Mouse (Mus musculus) erythroid progenitor cell, adult 5-6 weeks (primary cell): ENCODE data around the gene Cldn12. TPM values are rescaled to one million over a fixed set of nuclear protein-coding genes. Genes with fewer than 3 reads are reported as not detected.

ENCODE experiments used
- ATAC-seq: replicated peaks from 2 replicates; pipeline ENCODE4 v1.8.0; 2016; ENCODE audit warnings: moderate number of reproducible peaks, mild to moderate bottlenecking, moderate TSS enrichment, inconsistent platforms; ENCODE audit not compliant: poor library complexity, low FRiP score, severe bottlenecking
- total RNA-seq, 2 experiments: library from RNA; stranded (forward) in 1 of 2; stranded (reverse) in 1 of 2; fragments of 150-400 nt in 1 of 2; fragments of 186-747, 209-891 nt in 1 of 2; gene quantifications; 2 replicates each; pipeline versions ENCODE4 v1.2.3 to v1.2.4; 2015 to 2017; ENCODE audit warnings: low replicate concordance in 2 of 2

The Cldn12 gene
- total RNA-seq (2015; ENCODE audit: low replicate concordance) (not detected in 2 replicates), total RNA-seq (2017; ENCODE audit: low replicate concordance) (0.77 and 0.83 TPM in 2 replicates)

DNA sequence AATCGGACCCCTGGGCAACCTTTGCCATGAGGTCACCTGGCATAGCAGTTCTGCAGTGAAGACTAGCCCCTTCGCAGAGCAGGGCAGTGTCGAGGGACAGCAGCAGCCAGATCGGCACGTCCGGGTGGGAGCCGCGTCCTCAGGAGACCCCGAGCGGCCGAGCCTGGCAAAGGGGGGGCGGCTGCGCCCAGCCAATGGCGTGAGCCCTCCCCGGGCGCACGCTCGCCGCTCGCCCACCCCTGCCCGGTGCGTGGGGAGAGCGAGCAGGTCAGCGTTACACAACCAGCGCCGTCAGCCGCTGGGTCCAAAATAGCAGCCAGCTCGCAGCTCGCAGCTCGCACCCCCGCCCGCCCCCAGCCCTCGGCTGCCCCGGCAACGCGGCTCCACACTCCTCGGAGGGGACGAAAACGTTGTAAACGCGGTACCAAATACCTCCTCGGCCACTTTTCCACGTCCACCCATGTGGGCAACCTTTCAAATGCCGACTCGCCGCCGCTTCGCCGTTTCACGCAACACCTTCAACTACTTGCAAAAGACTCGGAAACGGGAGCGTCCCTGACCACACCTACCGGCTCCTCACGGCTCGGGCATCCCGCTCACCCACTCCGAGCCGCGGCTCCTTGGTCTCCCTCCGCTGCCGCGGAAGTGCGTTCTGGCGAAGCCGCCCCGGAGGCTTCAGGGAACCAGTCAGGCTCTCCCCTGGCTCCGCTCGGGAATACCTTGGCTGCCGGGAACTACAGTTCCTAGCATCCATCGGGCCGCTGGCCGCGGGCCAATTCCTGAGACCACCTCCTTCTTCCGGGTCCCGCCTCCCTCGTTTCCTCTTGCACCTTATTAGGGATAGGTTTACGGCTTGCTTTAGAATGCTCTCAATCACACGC lies at the start of gene Cldn12:
Gene Cldn12, minus strand, starts transcription at position 763 of the 881 bp plus-strand sequence.
- ATAC-seq, result no peak

DNA sequence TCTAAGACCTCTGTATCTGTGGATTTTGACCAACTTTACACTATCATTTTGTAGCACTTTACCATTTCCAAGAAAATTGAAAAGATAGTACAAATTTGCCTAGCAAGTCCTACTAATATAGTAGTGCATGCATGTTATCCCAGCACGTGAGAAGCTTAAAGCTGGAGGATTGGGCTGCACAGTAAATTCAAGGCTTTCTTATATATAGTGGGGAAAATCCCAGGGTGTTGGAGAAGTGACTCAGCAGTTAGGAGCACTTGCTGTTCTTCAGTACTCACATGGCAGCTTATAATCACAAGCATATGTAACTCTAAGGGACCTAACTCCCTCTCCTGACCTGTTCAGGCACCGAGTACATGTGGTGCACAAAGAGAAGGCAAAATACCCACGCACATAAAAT lies 47.7 kb upstream of the Cldn12 start:
- ATAC-seq, result no peak

DNA sequence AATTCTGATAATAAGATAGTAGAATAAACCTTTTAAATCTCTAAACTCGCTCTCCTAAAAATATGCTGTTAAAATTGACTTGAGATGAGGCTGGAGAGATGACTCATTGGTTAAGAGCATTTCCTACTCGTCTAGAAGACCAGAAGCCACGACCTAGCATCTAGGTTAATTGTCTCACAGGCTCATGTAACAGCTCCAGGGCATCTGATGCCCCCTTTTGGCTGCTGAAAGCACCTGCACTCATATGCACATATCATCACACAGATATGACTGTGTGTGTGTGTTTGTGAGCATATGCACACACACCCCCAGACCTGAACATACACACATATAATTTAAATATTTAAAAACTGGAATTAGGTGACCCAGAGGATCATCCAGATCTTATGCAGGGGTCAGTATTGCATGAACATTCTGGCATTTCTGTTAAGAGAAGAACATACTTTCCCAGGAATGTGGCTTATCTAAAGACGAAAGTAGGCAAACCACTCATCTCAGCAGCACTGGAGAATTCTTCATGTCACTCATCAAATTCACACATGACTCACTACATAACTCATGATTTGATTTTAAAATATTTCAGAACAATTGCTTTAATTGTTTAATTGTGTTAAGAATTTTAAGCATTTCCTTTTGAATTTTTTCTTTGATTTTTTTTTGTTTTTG lies 46.4 kb upstream of the Cldn12 start:
- ATAC-seq, result no peak

DNA sequence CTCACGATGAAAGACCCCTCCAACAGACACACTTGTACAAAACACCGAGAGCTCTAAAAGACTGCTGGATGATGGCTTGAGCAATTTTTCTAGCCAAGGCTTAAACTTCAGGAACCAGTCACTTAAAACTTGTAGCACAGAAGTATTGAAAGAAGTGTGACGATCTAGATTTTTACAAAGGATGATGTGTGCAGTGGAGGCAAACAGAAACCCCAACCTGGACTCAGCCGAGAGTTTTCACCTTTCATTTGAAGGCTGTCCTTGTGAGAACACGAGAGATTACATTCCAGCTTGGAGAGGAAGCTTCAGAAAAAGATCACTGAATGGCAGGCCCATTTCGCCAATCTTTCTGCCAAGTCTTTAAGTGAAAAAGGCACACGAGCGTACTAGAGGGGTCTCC lies 45.0 kb upstream of the Cldn12 start:
- ATAC-seq, result no peak

DNA sequence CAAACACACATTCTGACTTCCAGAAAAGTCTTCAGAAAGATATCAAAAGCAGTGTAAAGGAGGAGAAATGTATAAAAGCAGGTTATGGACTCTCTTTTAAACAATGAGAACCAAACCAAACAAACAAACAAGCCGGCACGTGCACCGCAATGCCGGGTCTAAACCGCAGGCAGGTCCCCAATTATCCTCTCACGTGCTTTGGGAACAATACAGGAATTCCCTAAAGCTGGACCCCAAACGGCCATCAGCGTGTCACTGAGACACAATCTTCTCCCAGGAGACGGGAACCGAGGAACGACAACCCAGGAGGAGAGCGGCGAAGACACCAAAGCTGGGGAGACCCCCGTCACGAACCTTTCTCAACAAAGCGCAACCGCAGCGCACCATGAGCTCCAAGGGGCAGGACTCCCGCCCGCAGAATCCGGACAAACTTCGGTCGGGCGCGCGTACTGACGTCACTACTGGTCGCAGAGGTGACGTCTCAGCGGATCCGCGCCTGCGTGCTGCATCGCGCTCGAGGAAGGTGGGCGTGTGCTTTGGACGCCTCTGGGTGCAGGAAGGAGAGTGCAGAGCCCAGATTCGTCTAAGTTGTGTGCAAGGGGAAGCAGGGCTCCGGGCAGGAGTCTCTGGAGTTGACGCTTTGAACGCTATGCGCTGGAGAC lies 44.5 kb upstream of the Cldn12 start, which contains the start of gene Gtpbp10:
Gene Gtpbp10, minus strand, starts transcription at position 460 of the 662 bp plus-strand sequence.
- ATAC-seq, result peak; percentile 93

DNA sequence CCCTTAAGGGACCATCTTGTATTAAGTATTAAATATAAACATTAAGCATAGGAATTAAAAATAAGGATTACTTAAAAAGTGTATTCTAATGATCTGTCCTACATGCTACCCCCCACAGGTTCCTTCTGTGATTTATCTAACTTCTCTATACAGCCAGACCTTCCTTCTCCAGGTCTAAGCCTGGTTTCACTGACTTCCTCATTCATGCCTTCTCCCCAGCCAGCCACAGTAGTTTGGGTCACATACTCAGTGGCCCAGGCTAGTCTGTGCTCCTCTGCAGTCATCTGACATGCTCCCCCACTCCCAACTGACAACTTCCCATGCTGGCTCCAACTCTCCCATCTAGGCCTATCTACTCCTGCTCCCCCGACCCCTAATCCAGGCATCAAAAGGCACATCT lies 36.4 kb upstream of the Cldn12 start:
- ATAC-seq, result no peak

DNA sequence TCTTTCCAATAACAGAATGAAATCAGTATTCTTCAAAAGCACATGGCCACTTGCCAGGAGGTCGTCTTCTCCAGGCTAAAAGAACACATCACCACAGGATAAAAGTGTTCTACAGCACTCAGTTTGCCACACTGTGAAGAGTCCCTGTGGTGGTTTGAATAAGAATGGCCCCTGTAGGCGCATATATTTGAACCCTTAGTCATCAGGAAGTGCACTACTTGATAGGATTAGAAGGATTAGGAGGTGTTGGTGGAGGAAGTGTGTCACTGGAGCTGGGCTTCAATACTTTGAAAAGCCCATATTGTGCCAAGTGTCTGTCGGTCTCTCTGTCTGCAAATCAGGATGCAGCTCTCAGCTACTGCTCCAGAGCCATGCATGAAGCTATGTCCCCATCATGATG lies 25.6 kb upstream of the Cldn12 start:
- ATAC-seq, result no peak

DNA sequence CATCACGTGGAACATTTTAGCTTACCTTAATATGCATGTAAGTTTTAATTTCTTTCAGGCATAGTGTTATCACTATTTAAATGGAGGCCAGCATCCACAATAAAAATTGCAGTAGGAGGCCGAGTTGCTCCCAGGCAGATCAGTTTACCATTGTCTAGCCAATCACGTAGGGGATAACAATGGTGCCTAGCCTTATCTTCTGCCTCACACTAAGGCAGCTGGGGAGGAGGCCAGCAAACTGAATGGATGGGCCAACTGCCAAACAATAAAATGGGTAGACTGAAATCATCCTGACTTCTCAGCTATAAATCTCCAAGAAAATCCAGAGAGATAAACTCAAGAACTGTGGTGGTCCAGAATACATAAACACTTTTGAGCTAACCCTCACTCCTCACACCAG lies 25.0 kb upstream of the Cldn12 start:
- no peak for ATAC-seq

DNA sequence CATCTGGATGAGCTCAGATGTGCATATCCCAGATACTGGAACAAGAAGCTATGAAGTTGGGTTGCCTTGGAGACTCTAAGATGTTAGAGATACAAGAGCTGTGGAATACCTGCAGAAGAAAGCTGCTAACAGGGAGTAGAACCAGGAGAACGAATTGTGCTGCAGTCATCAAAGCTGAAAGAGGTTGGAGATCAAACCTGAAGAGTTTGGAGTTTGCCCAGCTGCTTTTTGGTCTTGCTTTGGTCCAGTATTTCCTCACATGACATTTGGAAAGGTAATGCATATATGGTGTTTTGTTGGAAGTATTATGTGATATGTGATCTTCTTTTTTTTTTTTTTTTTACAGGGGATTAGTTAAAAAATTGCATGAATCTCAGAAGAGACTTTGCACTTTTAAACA lies 21.4 kb upstream of the Cldn12 start:
- no peak for ATAC-seq

DNA sequence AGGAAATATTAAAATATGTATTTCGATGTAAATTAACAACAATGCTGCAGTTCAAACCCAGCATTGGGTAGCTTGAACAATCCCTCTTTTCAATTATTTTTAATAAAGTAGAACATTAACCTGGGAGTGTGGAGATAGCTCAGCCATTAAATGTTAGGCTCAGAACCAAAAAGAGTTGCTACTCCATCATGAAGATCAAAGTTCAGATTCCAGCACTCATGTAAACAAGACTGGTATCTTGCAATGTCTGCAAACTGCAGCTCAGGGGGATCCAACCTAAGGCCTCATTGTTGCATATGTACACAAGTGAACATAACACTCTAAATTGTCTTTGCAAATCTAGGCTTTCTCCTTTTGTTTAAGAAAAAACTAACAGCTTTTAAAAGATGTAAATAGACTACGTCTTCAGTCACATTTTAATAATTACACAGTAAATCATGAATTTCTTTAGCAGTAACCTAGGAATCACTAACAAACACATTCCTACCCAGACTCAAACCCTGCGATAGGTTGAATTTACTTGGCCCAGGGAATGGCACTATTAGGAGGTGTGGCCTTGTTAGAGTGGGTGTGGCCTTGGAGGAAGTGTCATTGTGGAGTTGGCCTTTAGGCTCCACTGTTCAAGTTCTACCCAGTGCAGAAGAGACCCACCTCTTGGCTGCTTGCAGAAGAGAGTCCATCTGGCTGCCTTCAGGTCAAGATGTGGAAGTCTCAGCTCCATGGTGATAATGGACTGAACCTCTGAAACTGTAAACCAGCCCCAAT lies 19.1 kb upstream of the Cldn12 start:
- no peak for ATAC-seq

DNA sequence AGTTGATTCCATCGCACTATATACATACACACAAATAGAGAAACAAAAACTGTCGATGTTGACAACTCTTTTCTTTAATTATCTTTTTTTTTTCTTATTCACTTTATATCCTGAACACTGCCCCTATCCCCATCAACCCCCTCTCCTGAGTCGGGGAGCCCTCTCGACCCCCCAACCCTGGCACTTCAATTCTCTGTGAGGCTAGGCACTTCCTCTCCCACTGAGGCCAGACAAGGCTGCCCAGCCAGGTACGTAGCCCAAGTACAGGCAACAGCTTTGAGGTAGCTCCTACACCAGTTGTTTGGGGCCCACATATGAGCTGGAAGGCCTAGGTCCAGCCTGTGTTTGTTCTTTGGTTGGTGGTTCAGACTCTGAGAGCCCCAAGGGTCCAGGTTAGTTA lies 653 bp upstream of the Cldn12 start:
- no peak for ATAC-seq

DNA sequence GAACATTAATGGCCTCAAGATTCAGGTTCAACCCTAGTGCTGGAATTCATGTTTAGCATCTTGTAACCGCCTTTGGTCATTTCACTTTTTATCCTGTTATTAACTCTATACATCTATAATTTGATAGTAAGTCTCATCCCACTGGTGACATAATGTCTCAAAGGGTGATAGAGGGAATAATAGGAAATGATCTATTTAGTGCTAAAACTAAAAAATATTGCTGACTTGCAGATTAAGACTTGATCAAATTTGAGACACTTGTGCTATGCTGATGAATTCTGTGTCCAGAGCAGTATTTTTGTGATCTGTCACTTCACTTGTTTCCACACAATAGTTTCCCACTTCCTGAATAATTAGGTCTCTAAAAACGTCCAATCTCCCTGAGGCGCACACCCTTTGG lies 3.4 kb downstream of the Cldn12 start:
- ATAC-seq, result no peak

DNA sequence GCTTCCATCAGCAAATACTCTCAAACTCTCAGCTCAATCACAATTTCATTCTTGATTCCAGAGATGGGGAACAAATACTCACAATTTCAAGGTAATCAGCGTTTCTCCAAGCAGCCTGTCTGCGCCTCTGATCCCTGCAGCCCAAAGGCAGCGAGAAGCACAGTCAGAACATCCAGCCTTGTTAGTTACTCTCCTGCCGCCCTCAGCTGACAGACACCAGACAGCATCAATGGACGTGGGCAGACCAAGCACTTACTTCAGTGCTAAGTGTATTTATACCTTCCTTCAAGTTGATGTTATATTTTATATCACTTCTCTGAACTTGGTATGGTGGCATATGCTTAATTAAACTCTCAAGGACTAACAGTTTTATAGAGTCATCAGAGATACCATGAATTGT lies 3.8 kb downstream of the Cldn12 start:
- ATAC-seq, result no peak

DNA sequence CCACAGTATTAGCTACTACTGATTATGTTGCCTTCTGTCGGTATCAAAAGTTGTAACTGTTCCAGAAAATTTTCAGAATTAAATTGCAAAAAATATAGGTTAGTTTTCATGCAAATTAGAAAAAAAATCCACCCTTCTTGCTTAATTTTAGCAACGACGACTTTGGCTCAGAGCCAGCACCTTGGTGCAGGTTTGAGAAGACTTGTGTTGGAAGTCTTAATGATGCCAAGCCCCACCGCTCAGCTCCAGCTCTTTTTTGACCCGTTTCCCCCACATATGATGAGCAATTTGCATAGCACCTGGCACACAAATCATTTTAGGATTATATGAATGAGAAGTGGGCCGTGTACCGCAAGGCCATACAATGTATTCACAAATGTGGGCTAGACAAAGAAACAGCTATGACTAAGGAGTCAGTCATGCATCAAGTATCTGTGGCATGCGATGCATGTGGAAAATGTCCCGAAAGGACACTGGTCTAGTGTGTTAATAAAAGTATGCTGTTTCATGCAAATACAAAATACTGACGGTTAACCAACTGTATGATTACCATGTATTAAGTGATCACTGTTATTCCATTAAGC lies 4.4 kb downstream of the Cldn12 start:
- no peak for ATAC-seq

DNA sequence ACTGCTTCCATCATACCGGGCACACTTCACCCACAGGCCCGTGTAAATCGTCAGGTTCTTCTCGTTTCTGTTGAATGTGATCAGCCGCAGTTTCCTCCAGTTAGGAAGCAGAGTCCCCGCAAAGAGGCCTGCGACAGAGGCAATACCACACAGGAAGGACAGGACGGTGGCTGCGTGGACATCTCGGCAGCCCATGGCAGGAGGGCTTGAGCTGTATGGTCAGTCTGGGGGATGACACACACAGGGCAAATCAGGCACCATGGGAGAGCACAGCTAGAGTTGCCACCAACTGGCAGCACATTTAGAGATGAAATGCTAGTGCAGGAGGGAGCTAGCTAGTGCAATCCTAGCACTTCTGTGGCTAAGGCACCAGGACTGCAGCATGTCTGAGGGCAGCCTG lies 6.5 kb downstream of the Cldn12 start:
- ATAC-seq, result no peak

DNA sequence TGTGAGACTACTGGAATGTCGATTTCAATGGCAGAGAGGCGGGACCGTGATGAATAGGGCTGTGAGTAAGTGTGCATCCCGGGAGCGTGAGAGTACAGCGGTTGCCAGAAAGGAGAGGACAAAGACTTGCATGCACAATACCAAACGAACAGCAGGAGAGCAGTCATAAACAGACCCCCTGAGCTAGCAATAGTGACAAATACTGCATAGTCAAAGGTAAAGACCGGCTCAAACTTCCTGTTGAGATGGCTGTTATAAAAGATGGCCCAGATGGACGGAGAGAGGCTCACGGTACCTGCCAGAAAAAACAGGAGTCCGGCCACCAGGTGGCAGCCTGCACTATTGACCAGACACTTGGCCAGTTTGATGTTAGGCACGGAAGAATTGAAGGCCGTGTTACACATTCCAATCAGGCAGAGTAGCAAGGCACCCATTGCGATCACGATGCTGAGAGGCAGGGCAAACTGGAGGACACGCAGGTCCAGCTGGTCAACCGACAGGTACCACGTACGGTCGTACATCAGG lies 7.0 kb downstream of the Cldn12 start:
- no peak for ATAC-seq

DNA sequence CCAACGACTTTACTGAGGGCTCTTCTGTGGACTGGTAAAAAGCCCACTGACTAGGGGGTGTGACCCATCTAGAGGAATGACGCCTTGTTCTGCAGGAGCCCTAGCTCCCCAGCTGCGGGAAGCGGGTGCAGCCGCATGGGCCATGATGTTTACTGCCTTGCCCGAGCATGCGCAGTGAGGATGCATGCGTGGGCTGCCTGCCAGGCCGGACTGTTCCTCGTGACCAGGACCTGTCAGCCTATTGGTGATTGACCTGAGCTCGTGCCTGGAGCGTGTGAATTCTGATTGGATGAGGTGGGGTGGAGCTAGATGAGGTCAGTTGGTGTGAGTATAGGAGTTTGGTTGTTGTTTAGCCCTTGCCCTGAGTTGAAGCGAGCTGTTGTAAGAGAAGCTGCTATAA lies 10.3 kb downstream of the Cldn12 start:
- ATAC-seq, result no peak

DNA sequence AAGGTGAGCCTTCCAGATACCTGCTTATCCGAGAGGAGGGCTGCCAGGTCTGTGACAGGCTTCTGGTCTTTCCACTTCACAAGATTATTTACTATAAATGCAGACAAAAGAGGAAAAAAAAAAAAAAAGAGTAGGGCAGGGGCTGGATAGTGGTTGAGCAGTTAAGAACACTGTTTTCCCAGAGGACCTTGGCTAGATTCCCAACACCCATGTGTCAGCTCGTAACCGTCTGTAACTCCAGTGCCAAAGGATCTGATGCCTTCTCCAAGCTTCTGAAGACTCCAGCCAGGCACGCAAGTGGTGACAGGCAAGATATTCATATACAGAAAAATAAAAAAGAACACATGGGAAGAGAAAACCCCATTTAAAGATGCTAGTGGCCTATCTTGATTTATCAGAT lies 11.4 kb downstream of the Cldn12 start:
- no peak for ATAC-seq

DNA sequence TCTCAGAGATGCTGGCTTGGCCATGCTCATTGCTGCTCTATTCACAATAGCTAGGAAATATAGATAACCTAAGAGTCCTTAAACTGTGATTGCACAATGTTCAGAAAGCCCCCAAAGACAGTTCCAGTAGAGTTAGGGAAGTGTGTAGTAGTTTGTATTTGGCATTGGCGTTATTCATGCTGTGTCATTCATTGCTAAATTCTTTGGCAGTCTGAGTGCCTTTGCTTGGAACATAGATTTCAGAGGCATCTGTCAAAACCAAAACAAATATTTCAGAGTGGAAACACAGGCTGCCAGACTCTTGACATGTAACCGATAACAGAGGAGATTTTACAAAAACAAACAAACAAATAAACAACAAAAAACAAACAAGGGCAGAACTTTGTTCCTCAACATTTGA lies 13.2 kb downstream of the Cldn12 start:
- no peak for ATAC-seq
